Mouse (Mus musculus): ENCODE results near the gene Ncor1. TPM values are rescaled to one million over a fixed set of nuclear protein-coding genes. Genes with fewer than 3 reads are reported as not detected.
"Not testable (repeated sequence)": the region's sequence is repeated elsewhere in the genome, so short reads cannot be mapped to it uniquely, and the experiment has no call there.

Gene Ncor1
- polyA plus RNA-seq, 1 experiment from 2014 or later: 82.2 TPM

GRCm38 (mm10) chr11:62409611-62410010 is 48.7 kb downstream of the Ncor1 start:
- DNase-seq (ENCODE audit: low spot score): no peak
- Histone ChIP-seq H3K27ac (replicated peaks) (no peak overlapping the region), H3K4me3 (ENCODE audit: low read depth, low read length) (no peak overlapping the region), H3K4me2 (replicated peaks; ENCODE audit: low read depth) (no peak overlapping the region), H3K27me3 (ENCODE audit: control insufficient read depth, insufficient read depth, low read length) (no peaks in the 10 kb centered on the region), H3K36me3 (ENCODE audit: control insufficient read depth, insufficient read depth, low read length) (peaks cover 5% of the 10 kb centered on the region; the same call in 1 of the 2 replicates), H3K9ac (ENCODE audit: low read length) (no peak overlapping the region), H3K9me3 (ENCODE audit: control insufficient read depth, low read length) (no peaks in the 10 kb centered on the region), H3K4me1 (replicated peaks; ENCODE audit: control insufficient read depth, insufficient read depth) (no peaks in the 10 kb centered on the region)
- TF ChIP-seq EP300 (optimal IDR thresholded peaks at IDR 0.05) (no peak), CTCF (IDR thresholded peaks at IDR 0.05; ENCODE audit: low read depth) (no peak)
- WGBS: 100% methylated on average over 1 of the region's 1 CpGs
- no peak for ATAC-seq (ENCODE audit: low FRiP score, low TSS enrichment)

GRCm38 (mm10) chr11:62408848-62409247 is 49.5 kb downstream of the Ncor1 start:
- DNase-seq (ENCODE audit: low spot score) (no peak), ATAC-seq (ENCODE audit: low FRiP score, low TSS enrichment) (no peak)
- Histone ChIP-seq H3K27me3 (ENCODE audit: control insufficient read depth, insufficient read depth, low read length) (no peaks in the 10 kb centered on the region), H3K4me2 (replicated peaks; ENCODE audit: low read depth) (no peak overlapping the region), H3K4me3 (ENCODE audit: low read depth, low read length) (no peak overlapping the region), H3K36me3 (ENCODE audit: control insufficient read depth, insufficient read depth, low read length) (peaks cover 5% of the 10 kb centered on the region; the same call in 1 of the 2 replicates), H3K9ac (ENCODE audit: low read length) (no peak overlapping the region), H3K27ac (replicated peaks) (no peak overlapping the region), H3K4me1 (replicated peaks; ENCODE audit: control insufficient read depth, insufficient read depth) (no peaks in the 10 kb centered on the region), H3K9me3 (ENCODE audit: control insufficient read depth, low read length) (no peaks in the 10 kb centered on the region)
- TF ChIP-seq CTCF (IDR thresholded peaks at IDR 0.05; ENCODE audit: low read depth) (no peak), EP300 (optimal IDR thresholded peaks at IDR 0.05) (no peak)
- WGBS: 96% methylated on average over 2 of the region's 2 CpGs

GRCm38 (mm10) chr11:62396405-62396804 is 61.9 kb downstream of the Ncor1 start:
- Histone ChIP-seq H3K27me3 (ENCODE audit: control insufficient read depth, insufficient read depth, low read length) (no peaks in the 10 kb centered on the region), H3K27ac (replicated peaks) (no peak overlapping the region), H3K4me2 (replicated peaks; ENCODE audit: low read depth) (no peak overlapping the region), H3K4me3 (ENCODE audit: low read depth, low read length) (no peak overlapping the region), H3K9me3 (ENCODE audit: control insufficient read depth, low read length) (no peaks in the 10 kb centered on the region), H3K4me1 (replicated peaks; ENCODE audit: control insufficient read depth, insufficient read depth) (no peaks in the 10 kb centered on the region), H3K9ac (ENCODE audit: low read length) (no peak overlapping the region), H3K36me3 (ENCODE audit: control insufficient read depth, insufficient read depth, low read length) (peaks cover 18% of the 10 kb centered on the region; the same call in 1 of the 2 replicates)
- peak; percentile 38 for DNase-seq (ENCODE audit: low spot score)
- 79% methylated on average over 2 of the region's 2 CpGs for WGBS
- TF ChIP-seq CTCF (IDR thresholded peaks at IDR 0.05; ENCODE audit: low read depth) (peak; percentile 72), EP300 (optimal IDR thresholded peaks at IDR 0.05) (no peak)
- no peak for ATAC-seq (ENCODE audit: low FRiP score, low TSS enrichment)

GRCm38 (mm10) chr11:62388331-62388679 is 70.0 kb downstream of the Ncor1 start:
- Histone ChIP-seq H3K4me3 (ENCODE audit: low read depth, low read length) (no peak overlapping the region), H3K4me1 (replicated peaks; ENCODE audit: control insufficient read depth, insufficient read depth) (no peaks in the 10 kb centered on the region), H3K9ac (ENCODE audit: low read length) (no peak overlapping the region), H3K27me3 (ENCODE audit: control insufficient read depth, insufficient read depth, low read length) (no peaks in the 10 kb centered on the region), H3K4me2 (replicated peaks; ENCODE audit: low read depth) (no peak overlapping the region), H3K9me3 (ENCODE audit: control insufficient read depth, low read length) (no peaks in the 10 kb centered on the region), H3K27ac (replicated peaks) (no peak overlapping the region), H3K36me3 (ENCODE audit: control insufficient read depth, insufficient read depth, low read length) (peaks cover 9% of the 10 kb centered on the region)
- ATAC-seq (ENCODE audit: low FRiP score, low TSS enrichment) (no peak), DNase-seq (ENCODE audit: low spot score) (no peak)
- TF ChIP-seq CTCF (IDR thresholded peaks at IDR 0.05; ENCODE audit: low read depth): no peak
- TF ChIP-seq EP300 (optimal IDR thresholded peaks at IDR 0.05): no peak
- WGBS: 98% methylated on average over 3 of the region's 3 CpGs

- Histone ChIP-seq H3K9me3 (ENCODE audit: control insufficient read depth, low read length) (no peaks in the 10 kb centered on the region), H3K4me1 (replicated peaks; ENCODE audit: control insufficient read depth, insufficient read depth) (no peaks in the 10 kb centered on the region), H3K9ac (ENCODE audit: low read length) (no peak overlapping the region), H3K27ac (replicated peaks) (no peak overlapping the region), H3K27me3 (ENCODE audit: control insufficient read depth, insufficient read depth, low read length) (no peaks in the 10 kb centered on the region), H3K36me3 (ENCODE audit: control insufficient read depth, insufficient read depth, low read length) (peaks cover 11% of the 10 kb centered on the region), H3K4me3 (ENCODE audit: low read depth, low read length) (no peak overlapping the region), H3K4me2 (replicated peaks; ENCODE audit: low read depth) (no peak overlapping the region)
- no peak for TF ChIP-seq EP300 (optimal IDR thresholded peaks at IDR 0.05)
- TF ChIP-seq CTCF (IDR thresholded peaks at IDR 0.05; ENCODE audit: low read depth): no peak
- ATAC-seq (ENCODE audit: low FRiP score, low TSS enrichment) (no peak), DNase-seq (ENCODE audit: low spot score) (no peak)
- 92% methylated on average over 10 of the region's 10 CpGs for WGBS
Measured at GRCm38 (mm10) chr11:62387608-62388330, 70.6 kb downstream of the Ncor1 start.

- not testable (repeated sequence) for H3K4me2 ChIP-seq (replicated peaks; ENCODE audit: low read depth); H3K36me3 ChIP-seq (ENCODE audit: control insufficient read depth, insufficient read depth, low read length); ATAC-seq (ENCODE audit: low FRiP score, low TSS enrichment); H3K9me3 ChIP-seq (ENCODE audit: control insufficient read depth, low read length); H3K27me3 ChIP-seq (ENCODE audit: control insufficient read depth, insufficient read depth, low read length); H3K27ac ChIP-seq (replicated peaks); H3K9ac ChIP-seq (ENCODE audit: low read length); DNase-seq (ENCODE audit: low spot score); H3K4me3 ChIP-seq (ENCODE audit: low read depth, low read length); H3K4me1 ChIP-seq (replicated peaks; ENCODE audit: control insufficient read depth, insufficient read depth)
- 75% methylated on average over 6 of the region's 6 CpGs for WGBS
- peak; percentile 39 for TF ChIP-seq CTCF (IDR thresholded peaks at IDR 0.05; ENCODE audit: low read depth)
Measured at GRCm38 (mm10) chr11:62377202-62377851, 81.0 kb downstream of the Ncor1 start.
